Mouse (Mus musculus): Measurements from ENCODE around the gene Foxq1.
A peak's percentile ranks its signal among the peaks of the same experiment; 100 is the strongest.

Gene Foxq1

DNA sequence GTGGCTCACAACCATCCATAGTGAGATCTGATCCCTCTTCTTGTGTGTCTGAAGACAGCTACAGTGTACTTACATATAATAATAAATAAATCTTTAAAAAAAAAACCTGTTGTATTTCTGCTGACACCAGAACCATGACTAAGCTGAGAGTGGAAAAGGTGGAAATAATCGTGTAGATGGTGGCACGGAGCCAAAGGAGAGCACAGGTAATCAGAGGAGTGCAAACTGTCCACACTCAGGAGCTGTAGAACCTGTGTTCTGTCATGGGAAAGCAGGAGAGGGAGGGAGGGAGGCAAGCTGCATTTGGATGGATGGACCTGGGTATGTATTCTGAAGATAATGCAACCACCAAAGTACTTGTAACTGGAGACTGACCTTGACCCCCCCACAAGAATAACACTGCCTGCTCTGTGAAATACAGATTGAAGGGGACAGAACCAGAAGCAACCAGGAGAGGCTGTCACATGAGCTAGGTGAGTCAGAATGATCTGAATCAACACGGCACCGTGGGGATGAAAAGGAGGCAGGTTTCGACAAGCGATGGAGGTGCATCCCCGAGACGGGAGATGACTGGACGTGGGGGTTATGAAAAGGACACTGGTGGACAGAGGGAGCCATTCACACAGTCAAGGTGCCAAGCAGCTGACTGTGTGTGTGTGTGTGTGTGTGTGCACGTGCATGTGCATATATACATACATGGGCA is 17.0 kb downstream of the Foxq1 start:
- DNase-seq (ENCODE audit: low read depth, low spot score): no peak

- no peak for DNase-seq (ENCODE audit: low read depth, low spot score)
These were observed 18.7 kb downstream of the Foxq1 start for GRCm38 (mm10) chr13:31574627-31575026.

GRCm38 (mm10) chr13:31576696-31577095 is 20.8 kb downstream of the Foxq1 start:
- no peak for DNase-seq (ENCODE audit: low read depth, low spot score)

- no peak for DNase-seq (ENCODE audit: low read depth, low spot score)
These were observed 21.6 kb downstream of the Foxq1 start for GRCm38 (mm10) chr13:31577576-31577975.

- DNase-seq (ENCODE audit: low read depth, low spot score): no peak
These were observed 22.5 kb downstream of the Foxq1 start for GRCm38 (mm10) chr13:31578389-31578788.

GRCm38 (mm10) chr13:31579866-31580265 is 23.9 kb downstream of the Foxq1 start:
- peak; percentile 19 for DNase-seq (ENCODE audit: low read depth, low spot score)

DNA sequence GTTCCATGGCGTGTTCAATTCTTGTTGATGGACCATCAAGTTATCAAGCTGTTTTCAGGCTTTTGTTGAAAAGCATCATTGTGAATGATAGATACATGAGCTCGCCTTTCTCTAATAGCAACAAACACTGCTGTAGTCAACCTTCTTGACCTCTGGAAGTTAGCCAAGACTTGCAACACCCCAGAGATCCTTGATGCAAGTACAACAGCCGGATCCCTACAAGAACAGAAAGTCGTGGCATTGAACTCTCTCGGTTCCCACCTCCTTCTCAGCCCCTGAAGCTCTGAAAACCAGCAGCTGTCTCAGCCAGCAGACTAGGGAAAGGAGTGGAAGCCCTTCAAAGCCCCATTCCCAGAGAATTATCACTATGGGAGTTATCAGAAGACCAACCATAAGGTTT is 31.4 kb downstream of the Foxq1 start:
- no peak for DNase-seq (ENCODE audit: low read depth, low spot score)

- DNase-seq (ENCODE audit: low read depth, low spot score): no peak
These were observed 43.6 kb downstream of the Foxq1 start for GRCm38 (mm10) chr13:31599576-31599975.

- no peak for DNase-seq (ENCODE audit: low read depth, low spot score)
These were observed 48.0 kb downstream of the Foxq1 start for GRCm38 (mm10) chr13:31603964-31604363.

Data from R1 (cell line).